Mouse (Mus musculus) thymus, adult 2 months (tissue): ENCODE measurements around the gene Cip2a. TPM values are rescaled to one million over a fixed set of nuclear protein-coding genes. Genes with fewer than 3 reads are reported as not detected.

Experiments
- DNase-seq: peaks from one replicate; pipeline ENCODE4 v3.0.0; 2021
- H3K27ac ChIP-seq: fragments of 200-500 bp; 2 replicates; pipeline ENCODE4 v1.5.1; 2012; ENCODE audit warnings: low read length, control low read depth; ENCODE audit not compliant: control insufficient read depth, insufficient read depth
- H3K27me3 ChIP-seq: fragments of 200-500 bp; 2 replicates; pipeline ENCODE4 v1.6.1; 2012; ENCODE audit warnings: mild to moderate bottlenecking, low read length, moderate library complexity, mixed read lengths; ENCODE audit not compliant: control insufficient read depth, insufficient read depth
- H3K36me3 ChIP-seq: fragments of 200-500 bp; 2 replicates; pipeline ENCODE4 v1.6.1; 2012; ENCODE audit warnings: mild to moderate bottlenecking, low read length, moderate library complexity; ENCODE audit not compliant: control insufficient read depth, insufficient read depth
- H3K4me1 ChIP-seq: fragments of 200-500 bp; replicated peaks from 2 replicates; pipeline ENCODE4 v1.6.1; 2012; ENCODE audit warnings: low read length; ENCODE audit not compliant: control insufficient read depth, insufficient read depth
- H3K4me3 ChIP-seq: fragments of 200-500 bp; 2 replicates; pipeline ENCODE4 v1.5.1; 2012; ENCODE audit warnings: mild to moderate bottlenecking, low read length, control low read depth, moderate library complexity; ENCODE audit not compliant: control insufficient read depth, insufficient read depth
- CTCF ChIP-seq: fragments of 200-500 bp; IDR thresholded peaks from 2 replicates; pipeline ENCODE4 v1.5.1; 2012; ENCODE audit warnings: mild to moderate bottlenecking, control low read depth, low read length, moderate library complexity, borderline replicate concordance; ENCODE audit not compliant: control insufficient read depth, poor library complexity, insufficient read depth; ENCODE audit errors: extremely low read depth
- POLR2A ChIP-seq: fragments of 200-500 bp; IDR thresholded peaks from 2 replicates; pipeline ENCODE4 v1.6.1; 2012; ENCODE audit warnings: mild to moderate bottlenecking, low read length, control low read depth, moderate library complexity; ENCODE audit not compliant: control insufficient read depth, poor library complexity, insufficient read depth; ENCODE audit errors: extremely low read depth
- WGBS: fragments of 180-500 bp; shearing (Covaris S2); methylation state at CpG from one replicate; pipeline ENCODE4 v1.1.7; 2018; 5-methylcytosine and 5-hydroxymethylcytosine counted together
- polyA plus RNA-seq: library from polyadenylated mRNA; depleted of rRNA; stranded (reverse); fragments of >200 nt; gene quantifications from 2 replicates; pipeline ENCODE4 v1.2.3, GENCODE M21; 2012; rRNA removed

Gene Cip2a
- 16.7 and 19.2 TPM in 2 replicates for polyA plus RNA-seq

GRCm38 (mm10) chr16:48993559-48994342 is at the start of gene Cip2a, which contains the start of gene Dzip3:
Cip2a (plus strand) TSS chr16:48994185.
Dzip3 (minus strand) TSS chr16:48994165.
- Histone ChIP-seq H3K27ac (no peak within 1 kb of the TSS; the same call in 1 of the 2 replicates), H3K4me3 (peak within 1 kb of the TSS; percentile 90), H3K4me1 (peaks cover 3% of the 10 kb centered on the region), H3K36me3 (peaks cover under 1% of the 10 kb centered on the region; the same call in 1 of the 2 replicates), H3K27me3 (no peaks in the 10 kb centered on the region)
- DNase-seq = peak; percentile 92
- peak; percentile 68; the same call in 1 of the 2 replicates for TF ChIP-seq CTCF
- peak; percentile 77; the same call in 1 of the 2 replicates for TF ChIP-seq POLR2A
- WGBS = under 1% methylated on average over 74 of the region's 74 CpGs

- Histone ChIP-seq H3K27me3 (no peaks in the 10 kb centered on the region), H3K36me3 (no peaks in the 10 kb centered on the region), H3K4me1 (no peaks in the 10 kb centered on the region), H3K4me3 (no peak overlapping the region), H3K27ac (no peak overlapping the region)
- WGBS = 98% methylated on average over 2 of the region's 2 CpGs
- DNase-seq = no peak
- no peak for TF ChIP-seq POLR2A
- TF ChIP-seq CTCF = no peak
Measured at GRCm38 (mm10) chr16:48972996-48973395, 21.0 kb upstream of the Cip2a start.

GRCm38 (mm10) chr16:48973548-48973947 is 20.4 kb upstream of the Cip2a start:
- peak; percentile 16 for DNase-seq
- Histone ChIP-seq H3K27me3 (no peaks in the 10 kb centered on the region), H3K27ac (no peak overlapping the region), H3K4me1 (no peaks in the 10 kb centered on the region), H3K4me3 (no peak overlapping the region), H3K36me3 (no peaks in the 10 kb centered on the region)
- TF ChIP-seq CTCF (no peak), POLR2A (no peak)
- 100% methylated on average over 1 of the region's 1 CpGs for WGBS

- H3K36me3 ChIP-seq = peaks cover 4% of the 10 kb centered on the region; the same call in 1 of the 2 replicates
- no peaks in the 10 kb centered on the region for H3K4me1 ChIP-seq
- DNase-seq = no peak
- no peak for TF ChIP-seq CTCF
- TF ChIP-seq POLR2A = no peak
- H3K4me3 ChIP-seq = no peak overlapping the region
- H3K27ac ChIP-seq = no peak overlapping the region
- no peaks in the 10 kb centered on the region for H3K27me3 ChIP-seq
Measured at GRCm38 (mm10) chr16:48979965-48980364, 14.0 kb upstream of the Cip2a start.

GRCm38 (mm10) chr16:48985034-48985627 is 8.9 kb upstream of the Cip2a start:
- WGBS = 96% methylated on average over 5 of the region's 5 CpGs
- Histone ChIP-seq H3K27me3 (no peaks in the 10 kb centered on the region), H3K27ac (no peak overlapping the region), H3K4me1 (no peaks in the 10 kb centered on the region), H3K36me3 (no peaks in the 10 kb centered on the region), H3K4me3 (no peak overlapping the region)
- DNase-seq = no peak
- TF ChIP-seq POLR2A = no peak
- TF ChIP-seq CTCF = no peak

GRCm38 (mm10) chr16:48989700-48990099 is 4.3 kb upstream of the Cip2a start:
- no peaks in the 10 kb centered on the region for H3K27me3 ChIP-seq

More at GRCm38 (mm10) chr16:48989700-48990099, 4.3 kb upstream of the Cip2a start:
- Histone ChIP-seq H3K36me3 (no peaks in the 10 kb centered on the region), H3K4me3 (no peak overlapping the region), H3K4me1 (no peaks in the 10 kb centered on the region; the same call in 1 of the 2 replicates), H3K27ac (no peak overlapping the region)
- TF ChIP-seq CTCF = no peak
- no peak for TF ChIP-seq POLR2A
- DNase-seq = no peak
